Mouse (Mus musculus): Measurements from ENCODE around the gene Hoxb8. TPM values are rescaled to one million over a fixed set of nuclear protein-coding genes. Genes with fewer than 3 reads are reported as not detected.

The Hoxb8 gene
- total RNA-seq, 1 experiment, result 0.18 TPM

DNA sequence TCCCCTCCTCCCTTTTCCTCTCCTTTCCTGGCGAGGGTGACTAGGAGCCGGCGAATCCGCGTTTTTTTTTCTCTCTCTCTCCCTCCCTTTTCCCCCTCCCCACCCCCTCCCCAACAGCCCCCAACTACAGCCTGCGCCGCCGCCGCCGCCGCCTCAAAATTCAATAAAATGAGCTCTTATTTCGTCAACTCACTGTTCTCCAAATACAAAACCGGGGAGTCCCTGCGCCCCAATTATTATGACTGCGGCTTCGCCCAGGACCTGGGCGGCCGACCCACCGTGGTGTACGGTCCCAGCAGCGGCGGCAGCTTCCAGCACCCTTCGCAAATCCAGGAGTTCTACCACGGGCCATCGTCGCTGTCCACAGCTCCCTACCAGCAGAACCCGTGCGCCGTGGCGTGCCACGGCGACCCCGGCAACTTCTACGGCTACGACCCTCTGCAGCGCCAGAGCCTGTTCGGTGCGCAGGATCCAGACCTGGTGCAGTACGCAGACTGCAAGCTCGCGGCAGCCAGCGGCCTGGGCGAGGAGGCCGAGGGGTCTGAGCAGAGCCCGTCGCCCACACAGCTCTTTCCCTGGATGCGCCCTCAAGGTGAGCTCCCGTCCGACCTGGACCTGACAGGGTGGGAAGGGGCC is 1.2 kb downstream of the Hoxb8 start:
- Histone ChIP-seq H3K27ac (ENCODE audit: insufficient read depth, low read depth, low read length, poor library complexity, severe bottlenecking) (no peak overlapping the region), H3K4me1 (ENCODE audit: control insufficient read depth in 2 of 2, insufficient read depth in 2 of 2, low read length in 2 of 2, poor library complexity in 1 of 2) (peaks cover 0 to 9% of the 10 kb centered on the region in 2 experiments; a peak in 1 of 4 replicates), H3K36me3 (ENCODE audit: control insufficient read depth, insufficient read depth, low read length, poor library complexity, severe bottlenecking) (no peaks in the 10 kb centered on the region), H3K9me3 (ENCODE audit: control insufficient read depth, insufficient read depth, low read depth, low read length) (no peaks in the 10 kb centered on the region), H3K9ac (ENCODE audit: insufficient read depth, low read depth, low read length, poor library complexity, severe bottlenecking) (no peak overlapping the region), H3K4me3 (ENCODE audit: insufficient read depth in 1 of 2, low read depth in 1 of 2, low read length in 2 of 2, poor library complexity in 1 of 2, severe bottlenecking in 1 of 2) (peak overlapping the region in 1 of 2 experiments; percentile 2; a peak in 1 of 4 replicates)
- 0 out of 2 replicates have a peak, but pooled peaks have one; percentile 36 for TF ChIP-seq HCFC1 (IDR thresholded peaks at IDR 0.05; ENCODE audit: borderline replicate concordance, insufficient read depth, low read length)
- TF ChIP-seq MAFK (IDR thresholded peaks at IDR 0.05; ENCODE audit: insufficient read depth, low read depth, low read length), result no peak
- in situ Hi-C loops (cut with MboI; ENCODE audit: low sequenced_read_pairs in 2 of 2, unreplicated experiment in 2 of 2), result loop anchor here (5.0 to 25.0 kb wide), 3 partner anchors 44 to 579 kb away; no protein-coding TSS in a partner anchor
- DNase-seq (ENCODE audit: low read depth, low spot score), result peak; percentile 39

GRCm38 (mm10) chr11:96284041-96284749 is 2.5 kb downstream of the Hoxb8 start:
- H3K9me3 ChIP-seq (ENCODE audit: control insufficient read depth, insufficient read depth, low read depth, low read length), result no peaks in the 10 kb centered on the region
- TF ChIP-seq MAFK (IDR thresholded peaks at IDR 0.05; ENCODE audit: insufficient read depth, low read depth, low read length) (no peak), ZNF384 (IDR thresholded peaks at IDR 0.05; ENCODE audit: low read depth, low read length) (no peak), CHD2 (IDR thresholded peaks at IDR 0.05; ENCODE audit: low read depth, low read length) (no peak), ZC3H11A (IDR thresholded peaks at IDR 0.05; ENCODE audit: borderline replicate concordance, low read depth, low read length) (no peak), HCFC1 (IDR thresholded peaks at IDR 0.05; ENCODE audit: borderline replicate concordance, insufficient read depth, low read length) (no peak)
- H3K9ac ChIP-seq (ENCODE audit: insufficient read depth, low read depth, low read length, poor library complexity, severe bottlenecking), result no peak overlapping the region
- no peaks in the 10 kb centered on the region for H3K36me3 ChIP-seq (ENCODE audit: control insufficient read depth, insufficient read depth, low read length, poor library complexity, severe bottlenecking)
- peaks cover 0 to 9% of the 10 kb centered on the region in 2 experiments; a peak in 1 of 4 replicates for H3K4me1 ChIP-seq (ENCODE audit: control insufficient read depth in 2 of 2, insufficient read depth in 2 of 2, low read length in 2 of 2, poor library complexity in 1 of 2)
- peak overlapping the region in 1 of 2 experiments; percentile 17; a peak in 1 of 4 replicates for H3K4me3 ChIP-seq (ENCODE audit: insufficient read depth in 1 of 2, low read depth in 1 of 2, low read length in 2 of 2, poor library complexity in 1 of 2, severe bottlenecking in 1 of 2)
- H3K27ac ChIP-seq (ENCODE audit: insufficient read depth, low read depth, low read length, poor library complexity, severe bottlenecking), result no peak overlapping the region
- in situ Hi-C loops (cut with MboI; ENCODE audit: low sequenced_read_pairs in 2 of 2, unreplicated experiment in 2 of 2), result loop anchor here (5.0 to 25.0 kb wide), 3 partner anchors 43 to 578 kb away; no protein-coding TSS in a partner anchor
- no peak for DNase-seq (ENCODE audit: low read depth, low spot score)

DNA sequence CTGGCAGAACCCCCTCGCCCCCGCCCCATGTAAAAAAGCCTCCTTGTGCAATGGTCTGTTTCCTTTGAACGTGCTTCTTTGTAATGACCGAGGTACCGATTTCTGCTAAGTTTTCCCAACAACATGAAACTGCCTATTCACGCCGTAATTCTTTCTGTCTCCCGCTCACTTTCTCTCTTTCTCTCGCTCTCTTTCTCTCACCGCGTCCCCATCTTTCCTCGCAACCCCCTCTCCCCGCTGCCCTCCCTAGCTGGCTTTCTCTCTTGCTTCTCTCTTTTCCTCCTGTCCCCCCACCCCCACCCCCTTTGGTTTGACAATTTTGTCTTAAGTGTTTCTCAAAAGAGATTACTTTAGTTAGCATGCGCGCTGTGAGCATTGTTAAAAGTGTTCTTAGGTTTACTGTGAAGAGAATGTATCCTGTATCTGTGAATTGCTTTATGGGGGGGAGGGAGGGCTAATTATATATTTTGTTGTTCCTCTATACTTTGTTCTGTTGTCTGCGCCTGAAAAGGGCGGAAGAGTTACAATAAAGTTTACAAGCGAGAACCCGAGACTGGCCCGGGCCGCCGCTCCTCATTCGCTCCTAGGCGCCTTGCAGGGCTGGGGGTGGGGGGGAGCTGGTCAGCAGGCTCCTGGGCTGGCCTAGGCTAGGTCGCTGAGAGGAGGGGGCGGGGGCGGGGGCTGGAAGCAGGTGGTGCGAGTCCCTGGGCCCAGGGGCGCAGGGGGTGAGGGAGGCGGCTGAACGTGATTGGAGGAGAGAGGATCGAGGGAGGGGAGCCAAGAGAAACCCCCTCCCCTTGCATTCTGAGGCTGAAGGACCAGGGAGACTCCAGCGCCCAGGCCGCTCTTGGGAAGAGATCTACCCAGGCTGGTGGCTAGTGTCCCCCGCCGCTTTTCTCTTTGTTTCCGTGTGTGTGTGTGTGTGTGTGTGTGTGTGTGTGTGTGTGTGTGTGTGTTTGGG is 3.3 kb downstream of the Hoxb8 start:
- peaks cover 0 to 9% of the 10 kb centered on the region in 2 experiments; a peak in 1 of 4 replicates for H3K4me1 ChIP-seq (ENCODE audit: control insufficient read depth in 2 of 2, insufficient read depth in 2 of 2, low read length in 2 of 2, poor library complexity in 1 of 2)
- TF ChIP-seq CHD2 (IDR thresholded peaks at IDR 0.05; ENCODE audit: low read depth, low read length) (no peak), ZC3H11A (IDR thresholded peaks at IDR 0.05; ENCODE audit: borderline replicate concordance, low read depth, low read length) (no peak), HCFC1 (IDR thresholded peaks at IDR 0.05; ENCODE audit: borderline replicate concordance, insufficient read depth, low read length) (no peak), MAFK (IDR thresholded peaks at IDR 0.05; ENCODE audit: insufficient read depth, low read depth, low read length) (no peak)
- H3K27ac ChIP-seq (ENCODE audit: insufficient read depth, low read depth, low read length, poor library complexity, severe bottlenecking), result no peak overlapping the region
- in situ Hi-C loops (cut with MboI; ENCODE audit: low sequenced_read_pairs in 2 of 2, unreplicated experiment in 2 of 2), result loop anchor here (5.0 to 25.0 kb wide), 3 partner anchors 42 to 577 kb away; no protein-coding TSS in a partner anchor
- no peak for DNase-seq (ENCODE audit: low read depth, low spot score)
- no peaks in the 10 kb centered on the region for H3K36me3 ChIP-seq (ENCODE audit: control insufficient read depth, insufficient read depth, low read length, poor library complexity, severe bottlenecking)
- no peak overlapping the region for H3K9ac ChIP-seq (ENCODE audit: insufficient read depth, low read depth, low read length, poor library complexity, severe bottlenecking)
- H3K9me3 ChIP-seq (ENCODE audit: control insufficient read depth, insufficient read depth, low read depth, low read length), result no peaks in the 10 kb centered on the region
- H3K4me3 ChIP-seq (ENCODE audit: insufficient read depth in 1 of 2, low read depth in 1 of 2, low read length in 2 of 2, poor library complexity in 1 of 2, severe bottlenecking in 1 of 2), result 0 out of 4 replicates have a peak overlapping the region, but pooled peaks of 1 of the 2 experiments have one; percentile 17
